Mouse (Mus musculus) hindbrain, embryonic 13.5 days (tissue): Measurements from ENCODE around the gene Dnmt3b. TPM values are rescaled to one million over a fixed set of nuclear protein-coding genes. Genes with fewer than 3 reads are reported as not detected.
"Not testable (repeated sequence)": the region's sequence is repeated elsewhere in the genome, so short reads cannot be mapped to it uniquely, and the experiment has no call there.

Experiments
- ATAC-seq: fragments of 200-750 bp; cut with Nextera tagmentation; 2 replicates; pipeline ENCODE4 v1.8.0; 2017; ENCODE audit warnings: moderate TSS enrichment; ENCODE audit not compliant: low FRiP score
- H3K27ac ChIP-seq: fragments of 300-500 bp; sonication (generic); 2 replicates; pipeline ENCODE4 v1.5.1; 2015; ENCODE audit warnings: inconsistent platforms, mild to moderate bottlenecking, moderate library complexity
- H3K27me3 ChIP-seq: fragments of 300-500 bp; sonication (generic); 2 replicates; pipeline ENCODE4 v1.6.1; 2015; ENCODE audit warnings: mild to moderate bottlenecking, inconsistent platforms
- H3K36me3 ChIP-seq: fragments of 300-500 bp; sonication (generic); 2 replicates; pipeline ENCODE4 v1.6.1; 2015; ENCODE audit warnings: mild to moderate bottlenecking, inconsistent platforms
- H3K4me1 ChIP-seq: fragments of 300-500 bp; sonication (generic); replicated peaks from 2 replicates; pipeline ENCODE4 v1.6.1; 2015; ENCODE audit warnings: inconsistent platforms
- H3K4me2 ChIP-seq: fragments of 300-500 bp; sonication (generic); 2 replicates; pipeline ENCODE4 v1.6.1; 2015; ENCODE audit warnings: inconsistent platforms, mild to moderate bottlenecking, moderate library complexity
- H3K4me3 ChIP-seq: fragments of 300-500 bp; sonication (generic); 2 replicates; pipeline ENCODE4 v1.5.1; 2015; ENCODE audit warnings: mild to moderate bottlenecking, inconsistent platforms
- H3K9ac ChIP-seq: fragments of 300-500 bp; sonication (generic); 2 replicates; pipeline ENCODE4 v1.6.1; 2015; ENCODE audit warnings: mild to moderate bottlenecking, inconsistent platforms
- H3K9me3 ChIP-seq: fragments of 300-500 bp; sonication (generic); 2 replicates; pipeline ENCODE4 v1.6.1; 2016; ENCODE audit warnings: inconsistent platforms
- WGBS: fragments of 180-500 bp; shearing (Covaris S2); methylation state at CpG from one replicate; pipeline ENCODE4 v1.1.7; 2015; 5-methylcytosine and 5-hydroxymethylcytosine counted together
- polyA plus RNA-seq: library from polyadenylated mRNA; unstranded; fragments of >200 nt; fragmentation: Nextera tagmentation; extraction: Ambion mirVana; gene quantifications from 2 replicates; pipeline ENCODE4 v1.2.1, GENCODE M21; 2015

The Dnmt3b gene
- polyA plus RNA-seq, 1 experiment from 2014 or later, result 4.4 TPM

DNA sequence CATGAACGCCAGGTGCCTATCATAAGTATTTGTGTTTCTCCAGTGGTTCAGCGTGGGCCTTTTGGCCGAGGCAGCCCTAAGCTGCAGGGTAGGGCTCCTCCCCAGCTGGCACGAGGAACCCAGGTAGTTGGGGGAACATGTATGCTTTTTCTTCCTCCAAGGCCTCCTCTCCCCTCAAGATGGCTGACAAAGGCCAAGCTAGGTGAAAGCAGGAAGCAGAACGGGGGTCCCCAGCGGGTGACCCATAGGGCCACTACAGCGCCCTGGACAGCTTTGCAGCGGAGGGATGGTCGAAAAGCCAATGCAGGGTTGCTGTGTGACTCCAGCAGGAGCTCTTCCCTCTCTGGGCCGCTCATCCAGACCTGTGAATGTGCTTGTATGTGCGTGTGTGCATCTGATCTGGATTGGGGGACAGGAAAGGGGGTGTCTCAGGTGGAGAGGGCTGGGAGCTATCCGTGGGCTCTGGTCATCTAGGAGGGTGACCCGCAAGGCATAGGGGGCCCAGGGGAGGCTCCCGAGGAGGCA is 415 bp upstream of the Dnmt3b start:
- H3K9ac ChIP-seq, result peak overlapping the region; percentile 85
- peak overlapping the region; percentile 93 for H3K4me2 ChIP-seq
- ATAC-seq, result peak; percentile 34
- H3K27ac ChIP-seq, result peak overlapping the region; percentile 44
- WGBS, result 20% methylated on average over 14 of the region's 14 CpGs
- H3K27me3 ChIP-seq, result peaks cover 14% of the 10 kb centered on the region
- H3K9me3 ChIP-seq, result no peaks in the 10 kb centered on the region
- no peaks in the 10 kb centered on the region for H3K36me3 ChIP-seq
- peak overlapping the region; percentile 71 for H3K4me3 ChIP-seq
- H3K4me1 ChIP-seq, result peaks cover 19% of the 10 kb centered on the region

DNA sequence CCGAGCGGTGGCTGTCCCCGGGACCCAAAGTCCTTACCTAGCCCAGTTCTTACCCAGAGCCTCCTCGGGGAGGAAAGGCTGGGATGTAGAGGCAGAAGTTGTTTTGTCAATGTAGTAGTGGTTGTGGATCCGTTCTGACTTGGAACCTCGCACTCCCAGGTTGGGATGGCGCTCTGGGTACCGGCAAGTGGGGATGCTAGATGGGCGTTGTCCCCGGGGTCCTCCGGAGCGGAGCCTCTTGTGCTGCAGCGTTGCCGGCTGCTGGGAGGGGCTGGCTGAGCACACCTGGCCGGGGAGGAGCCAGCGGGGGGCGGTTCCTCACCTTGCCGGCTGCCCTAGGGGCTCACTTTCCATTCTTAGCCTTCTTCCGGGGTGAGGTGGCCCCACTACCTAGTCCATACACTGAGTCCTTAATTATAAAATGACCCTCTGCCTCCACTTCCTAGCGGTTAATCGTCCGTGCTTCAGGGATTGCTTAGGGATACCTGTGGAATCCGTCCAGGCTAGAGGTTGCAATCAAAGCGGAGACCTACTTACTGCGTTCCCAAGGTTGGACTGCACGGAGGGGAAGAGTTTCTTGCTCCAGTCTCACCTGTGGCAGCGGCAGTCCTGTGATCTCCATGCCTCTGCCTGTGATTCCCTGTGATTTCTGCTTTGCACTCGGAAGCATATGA is 901 bp downstream of the Dnmt3b start:
- peak; percentile 2; the same call in 1 of the 2 replicates for ATAC-seq
- WGBS, result 2% methylated on average over 28 of the region's 28 CpGs

DNA sequence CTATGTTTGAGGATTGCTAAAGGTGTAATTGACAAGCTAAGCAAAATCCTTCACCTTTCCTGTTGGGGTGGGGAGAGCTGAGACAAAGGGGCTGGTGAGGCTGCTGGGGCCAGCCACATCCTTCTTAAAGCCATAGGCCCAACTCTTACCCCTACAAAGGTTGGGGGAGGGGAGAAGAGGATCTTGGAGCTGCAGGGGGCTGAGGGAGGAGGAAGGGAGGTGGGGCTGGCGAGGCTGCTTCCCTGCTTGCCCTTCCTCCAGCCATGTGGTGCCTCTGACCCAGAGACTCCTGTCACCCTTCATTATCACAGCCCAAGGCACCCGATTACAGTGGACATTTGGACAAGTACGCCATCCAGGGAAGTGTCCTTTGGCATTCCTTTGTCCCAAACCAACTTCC is 2.4 kb downstream of the Dnmt3b start:
- ATAC-seq, result no peak
- 23% methylated on average over 3 of the region's 3 CpGs for WGBS
- H3K9me3 ChIP-seq, result no peaks in the 10 kb centered on the region

More for the DNA sequence above, 901 bp downstream of the Dnmt3b start:
- H3K4me3 ChIP-seq, result peak overlapping the region; percentile 71
- H3K36me3 ChIP-seq, result no peaks in the 10 kb centered on the region
- peak overlapping the region; percentile 93 for H3K4me2 ChIP-seq
- peaks cover 19% of the 10 kb centered on the region for H3K4me1 ChIP-seq
- peaks cover 14% of the 10 kb centered on the region for H3K27me3 ChIP-seq
- peak overlapping the region; percentile 44; the same call in 1 of the 2 replicates for H3K27ac ChIP-seq
- H3K9me3 ChIP-seq, result no peaks in the 10 kb centered on the region
- peak overlapping the region; percentile 85 for H3K9ac ChIP-seq

DNA sequence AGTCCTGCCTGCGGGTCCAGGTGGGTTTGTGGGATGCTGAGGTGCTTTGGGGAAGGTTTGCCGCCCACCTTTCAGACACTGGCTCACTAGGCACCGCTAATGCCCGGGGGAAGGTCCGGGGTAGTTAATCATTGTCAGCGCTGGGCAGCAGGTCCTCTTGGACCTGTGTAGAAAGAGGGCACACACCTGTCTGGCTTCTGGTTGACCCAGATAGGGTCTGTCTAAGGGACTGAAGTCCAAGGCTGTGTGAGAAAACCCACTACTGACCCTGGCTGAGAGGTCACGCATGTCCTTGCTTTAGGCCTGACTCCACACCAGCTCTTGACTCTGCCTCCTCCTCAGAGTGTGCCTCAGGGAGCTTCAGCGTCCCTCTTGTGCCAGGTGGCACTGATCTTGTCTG is 8.4 kb downstream of the Dnmt3b start:
- not testable (repeated sequence) for H3K27me3 ChIP-seq, ATAC-seq, H3K4me3 ChIP-seq, H3K27ac ChIP-seq, H3K4me2 ChIP-seq, H3K4me1 ChIP-seq, H3K9ac ChIP-seq, H3K9me3 ChIP-seq
- peaks cover 10% of the 10 kb centered on the region; the same call in 1 of the 2 replicates for H3K36me3 ChIP-seq
- WGBS, result 89% methylated on average over 8 of the region's 8 CpGs

More for the DNA sequence above, 2.4 kb downstream of the Dnmt3b start:
- Histone ChIP-seq H3K9ac (no peak overlapping the region), H3K36me3 (no peaks in the 10 kb centered on the region), H3K27me3 (peaks cover 14% of the 10 kb centered on the region), H3K4me1 (peaks cover 19% of the 10 kb centered on the region), H3K4me2 (no peak overlapping the region), H3K27ac (no peak overlapping the region), H3K4me3 (no peak overlapping the region)

DNA sequence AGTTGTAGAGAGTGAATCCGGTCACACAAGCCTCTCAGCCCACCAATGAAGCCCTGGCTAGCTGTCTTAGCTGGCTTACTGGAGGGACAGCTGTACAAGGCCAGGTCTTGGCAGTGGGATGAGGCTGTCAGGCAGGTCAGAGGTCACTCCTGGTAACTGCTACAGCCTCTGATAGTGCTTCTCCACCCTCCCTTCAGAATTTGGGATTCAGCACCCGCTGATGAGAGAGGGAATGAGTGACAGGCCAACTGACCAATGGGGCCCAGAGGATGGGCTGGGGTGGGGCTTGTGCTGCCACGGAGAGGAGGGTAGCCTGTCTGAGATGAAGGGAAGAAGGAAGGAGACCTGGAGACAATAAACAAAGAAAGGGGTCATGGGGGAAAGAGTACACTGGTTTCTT is 11.4 kb downstream of the Dnmt3b start:
- Histone ChIP-seq H3K27ac (no peak overlapping the region), H3K9ac (no peak overlapping the region), H3K9me3 (no peaks in the 10 kb centered on the region), H3K4me1 (0 out of 2 replicates have a peak, but pooled peaks cover 3% of the 10 kb centered on the region), H3K27me3 (no peaks in the 10 kb centered on the region), H3K4me3 (no peak overlapping the region), H3K36me3 (peaks cover 16% of the 10 kb centered on the region; the same call in 1 of the 2 replicates), H3K4me2 (no peak overlapping the region)
- 54% methylated on average over 3 of the region's 3 CpGs for WGBS
- no peak for ATAC-seq

DNA sequence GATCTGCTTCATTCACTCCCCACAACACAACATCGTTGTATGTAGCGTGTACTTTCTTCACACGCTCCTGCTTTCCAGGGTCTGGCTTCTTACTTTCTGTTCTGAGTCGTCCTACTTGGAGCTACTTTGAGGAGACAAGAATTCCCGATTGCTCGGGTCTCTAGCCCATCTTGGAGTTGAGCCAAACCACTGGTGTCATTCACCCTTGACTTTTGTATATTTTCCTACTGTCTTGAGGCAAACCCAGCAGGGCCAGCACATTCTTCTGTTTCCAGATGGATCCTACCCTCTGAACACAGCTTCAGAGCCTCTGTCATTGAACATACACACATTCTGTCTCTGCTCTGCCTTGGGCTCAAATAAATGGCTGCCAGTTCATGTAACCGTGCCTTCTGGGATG is 16.2 kb downstream of the Dnmt3b start:
- no peak for ATAC-seq
- WGBS, result 93% methylated on average over 7 of the region's 7 CpGs
- 0 out of 2 replicates have a peak, but pooled peaks cover 4% of the 10 kb centered on the region for H3K4me1 ChIP-seq

DNA sequence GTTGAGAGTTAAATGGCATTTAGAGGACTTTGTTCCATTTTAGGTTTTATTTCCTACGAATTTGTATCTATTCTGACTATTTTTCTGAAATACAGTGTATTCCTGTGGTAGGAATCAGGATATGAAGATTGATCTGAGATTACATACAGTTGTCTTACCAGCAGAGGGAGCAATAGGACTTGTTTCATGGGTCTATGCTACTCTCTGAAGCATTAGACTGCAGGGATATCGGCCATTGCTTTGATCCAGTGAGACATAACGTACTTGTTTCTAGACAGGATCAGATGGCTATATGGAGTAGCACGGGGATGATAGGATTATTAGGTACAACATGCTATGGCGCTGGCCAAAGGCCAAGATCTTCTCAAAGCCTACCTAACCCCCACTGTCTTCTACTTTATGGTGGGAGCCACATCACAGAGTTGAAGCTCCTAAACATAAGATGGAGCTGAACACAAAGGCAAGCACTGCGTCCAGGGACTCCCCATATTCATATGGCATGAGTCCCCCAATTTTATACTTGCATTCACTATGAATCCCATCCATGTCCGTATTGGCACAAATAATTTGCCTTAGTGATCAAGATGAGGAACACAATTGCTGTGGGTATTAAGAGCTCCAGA is 19.6 kb downstream of the Dnmt3b start:
- no peak overlapping the region for H3K4me3 ChIP-seq
- H3K36me3 ChIP-seq, result peaks cover 8% of the 10 kb centered on the region; the same call in 1 of the 2 replicates
- no peaks in the 10 kb centered on the region for H3K27me3 ChIP-seq
- ATAC-seq, result 0 out of 2 replicates have a peak, but pooled peaks have one; percentile 21
- H3K27ac ChIP-seq, result no peak overlapping the region
- WGBS, result 67% methylated on average over 7 of the region's 7 CpGs
- H3K9me3 ChIP-seq, result no peaks in the 10 kb centered on the region
- H3K4me1 ChIP-seq, result 0 out of 2 replicates have a peak, but pooled peaks cover 4% of the 10 kb centered on the region
- H3K4me2 ChIP-seq, result no peak overlapping the region
- no peak overlapping the region for H3K9ac ChIP-seq

More for the DNA sequence above, 16.2 kb downstream of the Dnmt3b start:
- H3K36me3 ChIP-seq, result peaks cover 20% of the 10 kb centered on the region; the same call in 1 of the 2 replicates
- no peak overlapping the region for H3K4me3 ChIP-seq
- no peaks in the 10 kb centered on the region for H3K27me3 ChIP-seq
- no peaks in the 10 kb centered on the region for H3K9me3 ChIP-seq
- H3K27ac ChIP-seq, result no peak overlapping the region
- H3K4me2 ChIP-seq, result no peak overlapping the region
- no peak overlapping the region for H3K9ac ChIP-seq

DNA sequence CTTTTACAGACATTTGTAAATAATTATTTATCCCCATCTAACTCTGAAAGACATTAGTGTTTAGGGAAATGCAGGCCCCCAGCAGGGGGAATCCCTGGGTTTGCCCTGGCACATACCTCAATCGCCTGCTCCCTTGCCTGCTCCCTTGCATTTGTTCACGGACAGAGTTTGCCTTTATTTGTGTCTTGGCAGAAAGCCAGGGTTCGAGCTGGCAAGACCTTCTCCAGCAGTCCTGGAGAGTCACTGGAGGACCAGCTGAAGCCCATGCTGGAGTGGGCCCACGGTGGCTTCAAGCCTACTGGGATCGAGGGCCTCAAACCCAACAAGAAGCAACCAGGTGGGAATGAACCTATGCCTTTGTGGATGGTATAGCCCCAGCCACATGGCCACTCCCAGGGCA is 20.9 kb downstream of the Dnmt3b start:
- Histone ChIP-seq H3K4me3 (no peak overlapping the region), H3K4me2 (no peak overlapping the region), H3K27me3 (no peaks in the 10 kb centered on the region), H3K27ac (no peak overlapping the region), H3K4me1 (0 out of 2 replicates have a peak, but pooled peaks cover 4% of the 10 kb centered on the region), H3K9me3 (no peaks in the 10 kb centered on the region), H3K9ac (no peak overlapping the region), H3K36me3 (peaks cover 16% of the 10 kb centered on the region; the same call in 1 of the 2 replicates)
- ATAC-seq, result no peak
- 62% methylated on average over 5 of the region's 5 CpGs for WGBS

DNA sequence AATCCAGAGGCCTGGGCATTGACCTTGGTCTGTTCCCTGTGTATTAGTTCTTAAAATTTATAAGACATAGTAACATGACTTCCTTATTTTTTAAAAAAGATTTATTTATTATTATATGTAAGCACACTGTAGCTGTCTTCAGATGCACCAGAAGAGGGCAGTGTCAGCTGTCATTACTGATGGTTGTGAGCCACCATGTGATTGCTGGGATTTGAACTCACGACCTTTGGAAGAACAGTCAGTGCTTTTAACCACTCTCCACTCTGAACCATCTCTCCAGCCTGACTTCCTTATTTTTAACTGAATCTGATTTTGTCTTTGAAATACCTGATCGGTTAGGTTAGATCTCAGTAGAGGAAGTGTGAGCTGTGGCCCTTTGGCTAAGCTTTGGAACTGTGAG is 23.4 kb downstream of the Dnmt3b start:
- H3K4me2 ChIP-seq, result no peak overlapping the region
- WGBS, result 87% methylated on average over 2 of the region's 2 CpGs
- H3K36me3 ChIP-seq, result peaks cover 20% of the 10 kb centered on the region
- no peaks in the 10 kb centered on the region for H3K9me3 ChIP-seq
- no peak for ATAC-seq
- 0 out of 2 replicates have a peak, but pooled peaks cover 4% of the 10 kb centered on the region for H3K4me1 ChIP-seq
- H3K27ac ChIP-seq, result no peak overlapping the region
- H3K9ac ChIP-seq, result no peak overlapping the region
- H3K27me3 ChIP-seq, result no peaks in the 10 kb centered on the region
- no peak overlapping the region for H3K4me3 ChIP-seq

DNA sequence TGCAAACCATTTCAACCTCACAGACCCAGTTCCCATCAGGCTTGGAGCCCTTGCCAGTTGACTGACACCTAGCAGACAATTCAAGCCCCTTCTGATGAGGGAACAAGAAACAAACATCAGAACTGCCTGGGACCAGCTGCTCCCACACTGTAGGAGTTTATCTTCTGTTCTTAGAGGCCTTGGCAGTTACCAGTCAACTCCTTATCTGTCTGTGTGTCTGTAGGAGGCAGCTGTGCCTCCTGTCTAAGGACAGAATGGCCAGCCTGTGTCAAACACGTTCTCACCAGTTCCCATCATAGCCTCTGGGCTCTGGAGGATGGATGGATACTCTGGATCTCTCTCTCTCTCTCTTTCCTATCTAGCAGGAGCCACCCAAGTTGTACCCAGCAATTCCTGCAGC is 26.1 kb downstream of the Dnmt3b start:
- not testable (repeated sequence) for H3K27ac ChIP-seq, H3K4me1 ChIP-seq, H3K9me3 ChIP-seq, H3K27me3 ChIP-seq, H3K9ac ChIP-seq, H3K4me2 ChIP-seq, ATAC-seq, H3K4me3 ChIP-seq
- peaks cover 28% of the 10 kb centered on the region for H3K36me3 ChIP-seq
- 85% methylated on average over 1 of the region's 1 CpGs for WGBS

DNA sequence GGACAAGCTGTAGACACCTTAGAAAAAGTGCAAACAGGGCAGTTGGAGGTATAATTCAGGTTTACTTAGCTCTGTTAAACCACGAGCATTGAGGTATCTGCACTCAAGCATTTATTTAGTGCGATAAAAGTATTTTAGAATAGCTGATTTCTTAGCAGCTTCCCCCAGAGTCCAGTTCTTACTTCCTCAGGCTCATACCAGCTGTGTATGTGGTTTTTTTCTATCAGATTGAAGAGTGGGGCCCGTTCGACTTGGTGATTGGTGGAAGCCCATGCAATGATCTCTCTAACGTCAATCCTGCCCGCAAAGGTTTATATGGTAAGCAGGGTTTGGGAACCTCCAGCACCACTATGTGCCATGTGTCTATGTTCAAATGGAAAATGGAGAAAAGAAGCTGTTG is 27.7 kb downstream of the Dnmt3b start:
- Histone ChIP-seq H3K9me3 (no peaks in the 10 kb centered on the region), H3K4me2 (no peak overlapping the region), H3K4me3 (no peak overlapping the region), H3K36me3 (peaks cover 28% of the 10 kb centered on the region), H3K4me1 (no peaks in the 10 kb centered on the region), H3K27me3 (no peaks in the 10 kb centered on the region), H3K27ac (no peak overlapping the region), H3K9ac (no peak overlapping the region)
- no peak for ATAC-seq
- 95% methylated on average over 6 of the region's 6 CpGs for WGBS

DNA sequence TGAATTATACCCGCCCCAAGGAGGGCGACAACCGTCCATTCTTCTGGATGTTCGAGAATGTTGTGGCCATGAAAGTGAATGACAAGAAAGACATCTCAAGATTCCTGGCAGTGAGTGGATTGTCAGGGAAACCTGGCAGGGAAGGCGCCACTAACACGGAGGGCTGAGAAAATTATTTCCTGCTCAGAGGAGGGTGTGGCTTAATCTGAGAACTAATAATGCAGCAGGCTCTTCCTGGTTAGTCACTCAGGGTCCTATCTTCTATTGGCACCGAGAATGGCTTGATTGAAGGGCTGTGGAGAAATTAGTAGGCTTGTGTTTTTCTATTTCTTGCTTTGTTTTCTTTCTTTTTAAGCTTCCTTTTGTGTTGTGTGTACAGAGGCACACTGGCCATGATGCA is 28.3 kb downstream of the Dnmt3b start:
- ATAC-seq, result no peak
- Histone ChIP-seq H3K36me3 (peaks cover 28% of the 10 kb centered on the region), H3K27ac (no peak overlapping the region), H3K9ac (no peak overlapping the region), H3K4me2 (no peak overlapping the region), H3K4me1 (no peaks in the 10 kb centered on the region), H3K4me3 (no peak overlapping the region), H3K9me3 (no peaks in the 10 kb centered on the region), H3K27me3 (no peaks in the 10 kb centered on the region)
- 87% methylated on average over 7 of the region's 7 CpGs for whole genome bisulfite sequencing
